8 mouse cellular contexts compared by ENCODE assay signal in genomic region chr16:84835823-84836743, GRCm38 (mm10). TPM values are rescaled to one million over a fixed set of nuclear protein-coding genes. Genes with fewer than 3 reads are reported as not detected.
DNase-seq lines count a peak whose midpoint lies in the region; ATAC-seq and TF ChIP-seq lines count a peak whose summit lies in the region.

No protein-coding gene starts in this region.

- peak overlapping the region; percentile 98 for H3K27ac ChIP-seq in embryonic facial prominence, embryonic 13.5 days
- peak overlapping the region; percentile 90 for H3K27ac ChIP-seq in liver, embryonic 14.5 days

- H3K27me3 ChIP-seq in embryonic facial prominence, embryonic 13.5 days: no peaks in the 10 kb centered on the region
- no peaks in the 10 kb centered on the region for H3K27me3 ChIP-seq in liver, embryonic 14.5 days (ENCODE audit: control insufficient read depth, insufficient read depth, low read length)

- peak overlapping the region; percentile 94 for H3K4me3 ChIP-seq in embryonic facial prominence, embryonic 13.5 days
- H3K4me3 ChIP-seq in liver, embryonic 14.5 days (ENCODE audit: insufficient read depth in 1 of 2, low read depth in 2 of 2, low read length in 2 of 2): peak overlapping the region; percentile 77 to 99

- H3K36me3 ChIP-seq in embryonic facial prominence, embryonic 13.5 days: peaks cover 24% of the 10 kb centered on the region
- H3K36me3 ChIP-seq in liver, embryonic 14.5 days (replicated peaks; ENCODE audit: control insufficient read depth, insufficient read depth, low read depth): peaks cover 4% of the 10 kb centered on the region

- no peak for TF ChIP-seq EP300 in liver, embryonic 14.5 days (IDR thresholded peaks at IDR 0.05; ENCODE audit: low read depth)

- H3K9me3 ChIP-seq in embryonic facial prominence, embryonic 13.5 days: no peaks in the 10 kb centered on the region
- no peaks in the 10 kb centered on the region for H3K9me3 ChIP-seq in liver, embryonic 14.5 days (ENCODE audit: control insufficient read depth, low read length)

- peak overlapping the region; percentile 74 for H3K4me2 ChIP-seq in embryonic facial prominence, embryonic 13.5 days
- H3K4me2 ChIP-seq in liver, embryonic 14.5 days (ENCODE audit: low read depth): peak overlapping the region; percentile 71

- peak overlapping the region; percentile 97 for H3K9ac ChIP-seq in embryonic facial prominence, embryonic 13.5 days
- peak overlapping the region; percentile 96 for H3K9ac ChIP-seq in liver, embryonic 14.5 days (replicated peaks)

- WGBS in embryonic facial prominence, embryonic 13.5 days: 7% methylated on average over 29 of the region's 29 CpGs
- WGBS in liver, embryonic 14.5 days (ENCODE audit: insufficient replicate concordance): 4% methylated on average over 29 of the region's 29 CpGs

- peaks cover 20% of the 10 kb centered on the region for H3K4me1 ChIP-seq in embryonic facial prominence, embryonic 13.5 days
- H3K4me1 ChIP-seq in liver, embryonic 14.5 days (replicated peaks; ENCODE audit: control insufficient read depth in 2 of 2, insufficient read depth in 2 of 2, low read length in 1 of 2): peaks cover 0 to 12% of the 10 kb centered on the region in 2 experiments; a peak in 3 of 4 replicates

- no peak for TF ChIP-seq CTCF in liver, embryonic 14.5 days (IDR thresholded peaks at IDR 0.05; ENCODE audit: low read depth)

- peak; percentile 35; the same call in 1 of the 2 replicates for ATAC-seq in embryonic facial prominence, embryonic 13.5 days (ENCODE audit: insufficient number of reproducible peaks, insufficient read depth, low FRiP score, low TSS enrichment, low read depth)
- ATAC-seq in liver, embryonic 14.5 days (ENCODE audit: insufficient read depth): 0 out of 2 replicates have a peak, but pooled peaks have one; percentile 9

- DNase-seq in B cell, adult 2 months: peak; percentile 50 to 54
- DNase-seq in WW6 (ENCODE audit: low read depth, low spot score): peak; percentile 52
- DNase-seq in heart, adult 8-10 months (ENCODE audit: low spot score): peak; percentile 66
- DNase-seq in kidney, adult 9 months: peak; percentile 82
- DNase-seq in liver, embryonic 14.5 days (ENCODE audit: low read depth in 3 of 3, low spot score in 3 of 3): peak; percentile 62 to 68 (median 64)
- DNase-seq in natural killer cell, adult 2 months (ENCODE audit: low spot score in 2 of 2): peak; percentile 33 to 38
- peak; percentile 55 for DNase-seq in testis, postnatal 14 days (ENCODE audit: low spot score)

RNA-seq across cellular contexts. Expression of gene Atp5j, which starts 0.7 kb away (rescaled TPM):
- 761 and 849 TPM in 2 replicates for polyA plus RNA-seq in embryonic facial prominence, embryonic 13.5 days (2015; fragmentation: Nextera tagmentation; extraction: Ambion mirVana)
- total RNA-seq in heart, adult 8-10 months (2022): 1,000 to 10,000 TPM; 1,420 to 1,989 (median 1,699) TPM
- polyA plus RNA-seq in liver, embryonic 14.5 days (2012; rRNA removed): 107 and 155 TPM in 2 replicates
- 586 and 628 TPM in 2 replicates for polyA plus RNA-seq in liver, embryonic 14.5 days (2014; fragmentation: Nextera tagmentation; extraction: Ambion mirVana)

RNA-seq across cellular contexts. Expression of gene Gabpa, which starts 1.4 kb away (rescaled TPM):
- 32.1 and 36.6 TPM in 2 replicates for polyA plus RNA-seq in embryonic facial prominence, embryonic 13.5 days (2015; fragmentation: Nextera tagmentation; extraction: Ambion mirVana)
- 10 to 100 TPM; 39.4 to 42.6 (median 41.0) TPM for total RNA-seq in heart, adult 8-10 months (2022)
- polyA plus RNA-seq in liver, embryonic 14.5 days (2012; rRNA removed): 7.1 and 11.2 TPM in 2 replicates
- 15.5 and 18.2 TPM in 2 replicates for polyA plus RNA-seq in liver, embryonic 14.5 days (2014; fragmentation: Nextera tagmentation; extraction: Ambion mirVana)

Comparison
In these comparisons a context has a peak if more than half of its experiments do, and no peak if none do; other contexts are left out.
1. Peak in every context shown above with its lines: DNase-seq, ATAC-seq, H3K4me3 ChIP-seq and H3K27ac ChIP-seq.